Mouse (Mus musculus): Measurements from ENCODE around the gene Irs3. TPM values are rescaled to one million over a fixed set of nuclear protein-coding genes. Genes with fewer than 3 reads are reported as not detected.

Gene Irs3
- total and polyA plus RNA-seq, 2 experiments from 2014 or later = 0.27 TPM; not detected in 1

GRCm38 (mm10) chr5:137607860-137608653 is 37.5 kb downstream of the Irs3 start:
- ATAC-seq (ENCODE audit: low FRiP score) (no peak), DNase-seq (ENCODE audit: low spot score) (no peak)
- 18% methylated on average over 26 of the region's 26 CpGs for WGBS
- Histone ChIP-seq H3K9ac (replicated peaks; ENCODE audit: low read length, poor library complexity, severe bottlenecking) (0 out of 2 replicates have a peak overlapping the region, but pooled peaks have one; percentile 29), H3K4me3 (ENCODE audit: low read depth, low read length) (peak overlapping the region; percentile 15; the same call in 1 of the 2 replicates), H3K9me3 (ENCODE audit: low read length) (no peaks in the 10 kb centered on the region), H3K36me3 (ENCODE audit: insufficient read depth, low read length) (no peaks in the 10 kb centered on the region), H3K4me2 (ENCODE audit: low read depth, low read length, poor library complexity, severe bottlenecking) (peak overlapping the region; percentile 30), H3K4me1 (ENCODE audit: insufficient read depth, low read length) (no peaks in the 10 kb centered on the region; the same call in 1 of the 2 replicates), H3K27ac (ENCODE audit: low read depth, low read length) (no peak overlapping the region), H3K27me3 (ENCODE audit: insufficient read depth, low read length) (peaks cover 8% of the 10 kb centered on the region)
- no peak for TF ChIP-seq CTCF (IDR thresholded peaks at IDR 0.05)

DNA sequence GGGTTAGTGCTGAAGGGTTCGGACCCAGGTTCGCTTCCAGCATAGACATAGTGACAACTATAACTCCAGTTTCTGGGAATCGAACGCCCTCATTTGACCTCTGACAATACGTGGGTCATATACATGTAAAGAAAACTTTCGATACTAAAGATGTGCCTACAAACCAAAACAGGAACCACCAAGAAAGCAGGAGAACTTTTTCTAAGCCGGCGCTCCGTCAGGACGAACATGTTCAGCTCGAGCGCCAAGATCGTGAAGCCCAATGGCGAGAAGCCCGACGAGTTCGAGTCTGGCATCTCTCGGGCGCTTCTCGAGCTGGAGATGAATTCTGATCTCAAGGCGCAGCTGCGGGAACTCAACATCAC is 44.2 kb downstream of the Irs3 start:
- H3K27ac ChIP-seq (ENCODE audit: low read depth, low read length) = 0 out of 2 replicates have a peak overlapping the region, but pooled peaks have one; percentile 72
- no peak for DNase-seq (ENCODE audit: low spot score)
- ATAC-seq (ENCODE audit: low FRiP score) = no peak

DNA sequence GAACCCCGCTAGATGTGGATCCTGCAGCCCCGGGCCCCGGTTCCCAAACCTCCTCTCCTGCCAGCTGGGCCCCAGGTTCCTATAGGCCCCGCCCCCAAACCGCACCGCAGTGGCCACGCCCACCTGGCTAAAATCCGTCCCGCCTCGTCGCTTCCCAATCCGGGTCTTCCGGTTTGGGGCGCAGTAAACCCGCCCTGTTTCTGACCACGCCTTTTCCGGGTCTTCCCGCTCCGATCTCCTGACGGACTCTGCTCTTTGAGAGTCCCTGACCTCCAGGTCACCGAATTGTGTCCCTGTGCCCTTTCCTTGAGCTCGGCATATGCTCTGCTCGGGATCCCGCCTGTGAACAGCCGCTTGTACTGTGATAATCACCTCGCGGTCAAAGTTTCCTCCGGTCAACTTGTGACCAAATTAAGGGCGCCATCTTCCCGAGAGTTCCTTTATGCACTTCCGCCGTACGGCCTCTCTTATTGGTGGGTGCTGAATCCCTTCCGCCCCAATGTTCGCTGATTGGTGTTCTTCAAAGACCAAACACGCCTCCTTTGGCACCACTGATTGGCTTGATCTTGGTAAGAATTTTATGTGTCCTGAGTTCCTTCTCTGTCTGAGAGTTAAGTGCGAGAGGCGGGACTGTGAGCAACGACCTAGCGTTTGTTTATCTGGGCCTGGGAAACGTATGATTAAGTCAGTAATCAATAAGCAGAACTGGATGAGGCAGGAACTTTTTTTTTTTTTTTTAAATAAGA is 44.7 kb downstream of the Irs3 start, which contains the start of gene Mospd3:
Gene Mospd3, minus strand, starts transcription at position 440 of the 746 bp plus-strand sequence.
- peak; percentile 99 for DNase-seq (ENCODE audit: low spot score)
- TF ChIP-seq CTCF (IDR thresholded peaks at IDR 0.05) = peak; percentile 23
- peaks cover 10% of the 10 kb centered on the region; the same call in 1 of the 2 replicates for H3K4me1 ChIP-seq (ENCODE audit: insufficient read depth, low read length)
- H3K27me3 ChIP-seq (ENCODE audit: insufficient read depth, low read length) = no peaks in the 10 kb centered on the region
- peak within 1 kb of the TSS; percentile 72 for H3K27ac ChIP-seq (ENCODE audit: low read depth, low read length)
- H3K4me3 ChIP-seq (ENCODE audit: low read depth, low read length) = peak within 1 kb of the TSS; percentile 81
- peak within 1 kb of the TSS; percentile 96 for H3K4me2 ChIP-seq (ENCODE audit: low read depth, low read length, poor library complexity, severe bottlenecking)
- H3K36me3 ChIP-seq (ENCODE audit: insufficient read depth, low read length) = 0 out of 2 replicates have a peak, but pooled peaks cover 3% of the 10 kb centered on the region
- ATAC-seq (ENCODE audit: low FRiP score) = peak; percentile 95
- no peaks in the 10 kb centered on the region for H3K9me3 ChIP-seq (ENCODE audit: low read length)
- peak within 1 kb of the TSS; percentile 85 for H3K9ac ChIP-seq (replicated peaks; ENCODE audit: low read length, poor library complexity, severe bottlenecking)
- whole genome bisulfite sequencing = under 1% methylated on average over 41 of the region's 41 CpGs

More for the DNA sequence above, 44.2 kb downstream of the Irs3 start:
- TF ChIP-seq CTCF (IDR thresholded peaks at IDR 0.05) = no peak
- H3K27me3 ChIP-seq (ENCODE audit: insufficient read depth, low read length) = no peaks in the 10 kb centered on the region
- H3K36me3 ChIP-seq (ENCODE audit: insufficient read depth, low read length) = 0 out of 2 replicates have a peak, but pooled peaks cover 3% of the 10 kb centered on the region
- H3K4me2 ChIP-seq (ENCODE audit: low read depth, low read length, poor library complexity, severe bottlenecking) = peak overlapping the region; percentile 61
- 0% methylated on average over 22 of the region's 22 CpGs for WGBS
- H3K4me1 ChIP-seq (ENCODE audit: insufficient read depth, low read length) = peaks cover 10% of the 10 kb centered on the region; the same call in 1 of the 2 replicates
- no peaks in the 10 kb centered on the region for H3K9me3 ChIP-seq (ENCODE audit: low read length)
- peak overlapping the region; percentile 81 for H3K4me3 ChIP-seq (ENCODE audit: low read depth, low read length)
- H3K9ac ChIP-seq (replicated peaks; ENCODE audit: low read length, poor library complexity, severe bottlenecking) = 0 out of 2 replicates have a peak overlapping the region, but pooled peaks have one; percentile 19

DNA sequence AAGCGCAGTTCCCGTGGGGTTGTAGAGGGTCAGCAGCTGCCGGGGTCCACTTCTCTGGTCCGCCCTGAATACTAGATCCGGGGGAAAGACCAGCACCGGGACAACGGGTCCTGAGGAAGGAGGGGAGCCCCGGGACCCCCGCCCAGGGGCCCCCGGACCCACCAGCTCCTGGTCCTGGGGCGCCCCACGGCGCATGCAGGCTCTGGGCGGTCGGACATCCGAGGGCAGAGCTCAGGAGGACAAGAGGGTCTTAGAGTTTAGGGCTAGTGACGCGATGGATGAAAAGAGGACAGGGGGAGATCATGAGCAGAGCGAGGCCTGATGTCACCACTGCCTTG is 45.3 kb downstream of the Irs3 start:
- peak overlapping the region; percentile 96 for H3K4me2 ChIP-seq (ENCODE audit: low read depth, low read length, poor library complexity, severe bottlenecking)
- ATAC-seq (ENCODE audit: low FRiP score) = peak; percentile 36
- no peaks in the 10 kb centered on the region for H3K9me3 ChIP-seq (ENCODE audit: low read length)
- H3K27me3 ChIP-seq (ENCODE audit: insufficient read depth, low read length) = no peaks in the 10 kb centered on the region
- WGBS = 1% methylated on average over 19 of the region's 19 CpGs
- H3K36me3 ChIP-seq (ENCODE audit: insufficient read depth, low read length) = 0 out of 2 replicates have a peak, but pooled peaks cover 3% of the 10 kb centered on the region
- H3K4me1 ChIP-seq (ENCODE audit: insufficient read depth, low read length) = peaks cover 10% of the 10 kb centered on the region; the same call in 1 of the 2 replicates
- TF ChIP-seq CTCF (IDR thresholded peaks at IDR 0.05) = no peak
- DNase-seq (ENCODE audit: low spot score) = no peak
- H3K4me3 ChIP-seq (ENCODE audit: low read depth, low read length) = peak overlapping the region; percentile 81
- peak overlapping the region; percentile 72 for H3K27ac ChIP-seq (ENCODE audit: low read depth, low read length)
- peak overlapping the region; percentile 85 for H3K9ac ChIP-seq (replicated peaks; ENCODE audit: low read length, poor library complexity, severe bottlenecking)

- no peak for ATAC-seq (ENCODE audit: low FRiP score)
- H3K9me3 ChIP-seq (ENCODE audit: low read length) = no peaks in the 10 kb centered on the region
- 45% methylated on average over 9 of the region's 9 CpGs for WGBS
Observed at GRCm38 (mm10) chr5:137599600-137599999, 45.9 kb downstream of the Irs3 start.

More at GRCm38 (mm10) chr5:137599600-137599999, 45.9 kb downstream of the Irs3 start:
- peaks cover 10% of the 10 kb centered on the region; the same call in 1 of the 2 replicates for H3K4me1 ChIP-seq (ENCODE audit: insufficient read depth, low read length)
- H3K4me3 ChIP-seq (ENCODE audit: low read depth, low read length) = peak overlapping the region; percentile 81
- H3K27me3 ChIP-seq (ENCODE audit: insufficient read depth, low read length) = no peaks in the 10 kb centered on the region
- 0 out of 2 replicates have a peak, but pooled peaks cover 3% of the 10 kb centered on the region for H3K36me3 ChIP-seq (ENCODE audit: insufficient read depth, low read length)
- H3K27ac ChIP-seq (ENCODE audit: low read depth, low read length) = no peak overlapping the region
- peak overlapping the region; percentile 85 for H3K9ac ChIP-seq (replicated peaks; ENCODE audit: low read length, poor library complexity, severe bottlenecking)
- DNase-seq (ENCODE audit: low spot score) = no peak
- no peak for TF ChIP-seq CTCF (IDR thresholded peaks at IDR 0.05)
- H3K4me2 ChIP-seq (ENCODE audit: low read depth, low read length, poor library complexity, severe bottlenecking) = peak overlapping the region; percentile 96

Measured in midbrain, postnatal 0 days (tissue).